Mouse (Mus musculus) megakaryocyte, embryonic 14.5 days (primary cell): ENCODE measurements around the gene Atp2b2. TPM values are rescaled to one million over a fixed set of nuclear protein-coding genes. Genes with fewer than 3 reads are reported as not detected.

ENCODE experiments used
- H3K27me3 ChIP-seq: replicated peaks from 2 replicates; pipeline ENCODE3; 2012; ENCODE audit warnings: inconsistent platforms
- H3K36me3 ChIP-seq: replicated peaks from 2 replicates; pipeline ENCODE3; 2012; ENCODE audit warnings: low read length, inconsistent platforms, mixed read lengths
- H3K4me1 ChIP-seq: 2 replicates; pipeline ENCODE4 v1.6.1; 2012; ENCODE audit warnings: inconsistent platforms
- H3K4me3 ChIP-seq: replicated peaks from 2 replicates; pipeline ENCODE3; 2012; ENCODE audit warnings: moderate library complexity, mild to moderate bottlenecking, inconsistent platforms
- H3K9me3 ChIP-seq: 2 replicates; pipeline ENCODE4 v1.6.1; 2012; ENCODE audit warnings: inconsistent platforms
- FLI1 ChIP-seq: IDR thresholded peaks from 2 replicates; pipeline ENCODE4 v1.6.1; 2012; ENCODE audit warnings: low read length, inconsistent platforms, mixed read lengths
- GATA1 ChIP-seq: IDR thresholded peaks from 3 replicates; pipeline ENCODE4 v1.6.1; 2012; ENCODE audit warnings: mixed read lengths, low read length, inconsistent platforms, borderline replicate concordance
- polyA plus RNA-seq: library from polyadenylated mRNA; stranded (reverse); fragments of >175 nt; gene quantifications from 2 replicates; pipeline ENCODE4 v1.2.3, GENCODE M21; 2012; ENCODE audit warnings: low replicate concordance; ENCODE audit not compliant: insufficient read depth

Atp2b2 gene
- polyA plus RNA-seq, 1 experiment: not detected

GRCm38 (mm10) chr6:114058030-114058808, 15.8 kb upstream of the Atp2b2 start:
- TF ChIP-seq GATA1: no peak
- no peak for TF ChIP-seq FLI1
- Histone ChIP-seq H3K27me3 (peaks cover 11% of the 10 kb centered on the region), H3K9me3 (no peaks in the 10 kb centered on the region)

GRCm38 (mm10) chr6:114055311-114055710, 12.9 kb upstream of the Atp2b2 start:
- H3K4me1 ChIP-seq: no peaks in the 10 kb centered on the region
- no peaks in the 10 kb centered on the region for H3K36me3 ChIP-seq
- peaks cover 7% of the 10 kb centered on the region for H3K27me3 ChIP-seq
- H3K9me3 ChIP-seq: peaks cover 3% of the 10 kb centered on the region; the same call in 1 of the 2 replicates
- no peak overlapping the region for H3K4me3 ChIP-seq
- TF ChIP-seq FLI1 (no peak), GATA1 (no peak)

More at GRCm38 (mm10) chr6:114058030-114058808, 15.8 kb upstream of the Atp2b2 start:
- Histone ChIP-seq H3K4me3 (no peak overlapping the region), H3K4me1 (no peaks in the 10 kb centered on the region), H3K36me3 (no peaks in the 10 kb centered on the region)

GRCm38 (mm10) chr6:114044962-114045361, 2.5 kb upstream of the Atp2b2 start:
- Histone ChIP-seq H3K4me3 (no peak overlapping the region), H3K9me3 (no peaks in the 10 kb centered on the region), H3K27me3 (peaks cover 50% of the 10 kb centered on the region), H3K4me1 (no peaks in the 10 kb centered on the region), H3K36me3 (no peaks in the 10 kb centered on the region)
- no peak for TF ChIP-seq FLI1
- TF ChIP-seq GATA1: no peak

GRCm38 (mm10) chr6:114042836-114043235, 423 bp upstream of the Atp2b2 start:
- peaks cover 60% of the 10 kb centered on the region for H3K27me3 ChIP-seq
- H3K4me3 ChIP-seq: no peak overlapping the region
- no peaks in the 10 kb centered on the region for H3K9me3 ChIP-seq
- TF ChIP-seq FLI1 (no peak), GATA1 (no peak)
- H3K4me1 ChIP-seq: no peaks in the 10 kb centered on the region
- no peaks in the 10 kb centered on the region for H3K36me3 ChIP-seq

GRCm38 (mm10) chr6:114041911-114042284, 515 bp downstream of the Atp2b2 start:
- TF ChIP-seq GATA1: no peak
- TF ChIP-seq FLI1: no peak
- Histone ChIP-seq H3K9me3 (no peaks in the 10 kb centered on the region), H3K36me3 (no peaks in the 10 kb centered on the region), H3K27me3 (peaks cover 62% of the 10 kb centered on the region), H3K4me1 (no peaks in the 10 kb centered on the region), H3K4me3 (no peak overlapping the region)

GRCm38 (mm10) chr6:114041097-114041910, 1.1 kb downstream of the Atp2b2 start:
- Histone ChIP-seq H3K4me1 (no peaks in the 10 kb centered on the region), H3K27me3 (peaks cover 65% of the 10 kb centered on the region), H3K4me3 (no peak overlapping the region), H3K36me3 (no peaks in the 10 kb centered on the region), H3K9me3 (no peaks in the 10 kb centered on the region)
- TF ChIP-seq FLI1 (no peak), GATA1 (no peak)

- Histone ChIP-seq H3K4me3 (no peak overlapping the region), H3K9me3 (no peaks in the 10 kb centered on the region), H3K4me1 (no peaks in the 10 kb centered on the region), H3K27me3 (peaks cover 35% of the 10 kb centered on the region), H3K36me3 (no peaks in the 10 kb centered on the region)
- TF ChIP-seq FLI1 (no peak), GATA1 (no peak)
Measured at GRCm38 (mm10) chr6:114035704-114036103, 6.7 kb downstream of the Atp2b2 start.

GRCm38 (mm10) chr6:114032822-114033221, 9.6 kb downstream of the Atp2b2 start:
- Histone ChIP-seq H3K27me3 (peaks cover 19% of the 10 kb centered on the region), H3K36me3 (no peaks in the 10 kb centered on the region), H3K4me1 (no peaks in the 10 kb centered on the region), H3K4me3 (no peak overlapping the region), H3K9me3 (no peaks in the 10 kb centered on the region)
- TF ChIP-seq FLI1 (no peak), GATA1 (no peak)

GRCm38 (mm10) chr6:114023794-114024193, 18.6 kb downstream of the Atp2b2 start:
- Histone ChIP-seq H3K9me3 (no peaks in the 10 kb centered on the region), H3K4me1 (no peaks in the 10 kb centered on the region), H3K4me3 (no peak overlapping the region), H3K27me3 (peaks cover 3% of the 10 kb centered on the region), H3K36me3 (no peaks in the 10 kb centered on the region)
- no peak for TF ChIP-seq FLI1
- TF ChIP-seq GATA1: no peak

- Histone ChIP-seq H3K4me3 (no peak overlapping the region), H3K9me3 (no peaks in the 10 kb centered on the region), H3K36me3 (no peaks in the 10 kb centered on the region), H3K27me3 (peaks cover 3% of the 10 kb centered on the region), H3K4me1 (no peaks in the 10 kb centered on the region)
- TF ChIP-seq FLI1 (no peak), GATA1 (no peak)
Measured at GRCm38 (mm10) chr6:114022104-114022503, 20.3 kb downstream of the Atp2b2 start.
